In genomic region chr2:135315980-135316379, GRCm38 (mm10) we compare ENCODE assay signal across 27 mouse cellular contexts.
"Had no signal": no experiment of that assay in that cellular context is flagged by ENCODE, and none has a peak within 500 bp of the region (broad histone marks: within the 10 kb centered on the region; RNA-seq: fewer than 3 reads in every experiment).

No protein-coding gene starts in this region.

- H3K27me3 ChIP-seq: embryonic facial prominence, embryonic 12.5 days; embryonic facial prominence, embryonic 13.5 days; embryonic facial prominence, embryonic 15.5 days; forebrain, embryonic 12.5 days; forebrain, embryonic 13.5 days had no signal

- H3K4me3 ChIP-seq: embryonic facial prominence, embryonic 10.5 days; embryonic facial prominence, embryonic 12.5 days; embryonic facial prominence, embryonic 13.5 days; embryonic facial prominence, embryonic 15.5 days; erythroblast, embryonic 14.5 days; forebrain, embryonic 10.5 days; forebrain, embryonic 12.5 days; forebrain, embryonic 13.5 days; gastrocnemius, adult 2 months; heart, adult 2 months; heart, embryonic 10.5 days had no signal

- DNase-seq: cerebellum, adult 8-10 months; cerebellum, adult 9-10 months; cerebellum, adult 9-11 months; cerebellum, postnatal 10 days; cerebellum, postnatal 25 days; cerebellum, postnatal 36 days; embryo, embryonic 11 days; gastrocnemius, adult 2 months; gastrocnemius, postnatal 10 days; gastrocnemius, postnatal 14 days; gastrocnemius, postnatal 25 days; gastrocnemius, postnatal 36 days; heart, adult 11 months; heart, adult 18-20 months; heart, adult 2 months had no signal

- H3K36me3 ChIP-seq: embryonic facial prominence, embryonic 10.5 days; embryonic facial prominence, embryonic 12.5 days; embryonic facial prominence, embryonic 13.5 days; embryonic facial prominence, embryonic 15.5 days; forebrain, embryonic 10.5 days; forebrain, embryonic 12.5 days; heart, embryonic 10.5 days had no signal

- H3K9me3 ChIP-seq: embryonic facial prominence, embryonic 10.5 days; embryonic facial prominence, embryonic 12.5 days; embryonic facial prominence, embryonic 13.5 days; embryonic facial prominence, embryonic 15.5 days; forebrain, embryonic 10.5 days; forebrain, embryonic 12.5 days; forebrain, embryonic 13.5 days; heart, embryonic 10.5 days had no signal

- H3K4me2 ChIP-seq: embryonic facial prominence, embryonic 12.5 days; embryonic facial prominence, embryonic 13.5 days; embryonic facial prominence, embryonic 15.5 days; forebrain, embryonic 12.5 days; forebrain, embryonic 13.5 days; heart, embryonic 11.5 days had no signal

- H3K4me1 ChIP-seq: embryonic facial prominence, embryonic 10.5 days; embryonic facial prominence, embryonic 12.5 days; embryonic facial prominence, embryonic 13.5 days; embryonic facial prominence, embryonic 15.5 days; forebrain, embryonic 10.5 days; forebrain, embryonic 12.5 days; forebrain, embryonic 13.5 days; heart, embryonic 10.5 days had no signal

- H3K27ac ChIP-seq: embryonic facial prominence, embryonic 10.5 days; embryonic facial prominence, embryonic 12.5 days; embryonic facial prominence, embryonic 13.5 days; embryonic facial prominence, embryonic 15.5 days; forebrain, embryonic 10.5 days; forebrain, embryonic 12.5 days; forebrain, embryonic 13.5 days; gastrocnemius, adult 2 months; heart, adult 2 months; heart, embryonic 10.5 days had no signal

- ATAC-seq: forebrain, embryonic 13.5 days; forebrain, embryonic 14.5 days; forebrain, embryonic 16.5 days had no signal

- H3K9ac ChIP-seq: embryonic facial prominence, embryonic 12.5 days; embryonic facial prominence, embryonic 13.5 days; embryonic facial prominence, embryonic 15.5 days; forebrain, embryonic 12.5 days; forebrain, embryonic 13.5 days had no signal
